Mouse (Mus musculus) cerebellum, adult 18-20 months (tissue): ENCODE results near the gene Nelfcd.
A peak's percentile ranks its signal among the peaks of the same experiment; 100 is the strongest.

Source experiments
- DNase-seq, 2 experiments: peaks; one replicate each; pipeline ENCODE4 v3.0.0; 2021

Nelfcd gene

DNA sequence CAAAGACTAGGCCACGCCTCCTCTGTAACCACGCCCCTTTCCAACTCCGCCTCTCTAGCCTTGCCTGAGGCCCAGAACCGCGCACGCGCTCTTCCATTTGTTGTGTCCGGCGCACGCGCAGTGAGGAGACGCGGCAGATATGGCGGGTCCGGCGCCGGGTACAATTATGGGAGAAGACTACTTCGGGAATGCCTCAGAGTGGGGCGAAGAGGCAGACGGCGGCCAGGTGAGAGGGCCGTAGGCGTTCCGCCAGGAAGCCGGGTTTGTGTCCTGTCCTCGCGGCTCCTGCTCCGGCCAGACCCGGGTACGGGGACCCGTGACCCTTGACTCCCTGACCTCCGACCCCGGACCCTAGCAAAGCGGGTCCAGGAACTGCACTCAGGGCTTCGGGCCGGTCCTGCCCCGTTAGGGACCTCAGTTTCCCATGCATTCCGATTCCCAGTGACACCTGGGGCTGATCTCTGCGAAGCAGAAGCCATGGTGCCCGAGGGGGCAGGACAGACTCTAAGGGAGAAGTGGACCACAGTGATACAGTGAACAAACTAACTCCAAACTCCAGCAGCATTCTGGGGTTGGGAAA, at the start of gene Nelfcd:
Nelfcd (plus strand) TSS at position 74 of the 580 bp plus-strand sequence.
- DNase-seq, result peak; percentile 92 to 96

DNA sequence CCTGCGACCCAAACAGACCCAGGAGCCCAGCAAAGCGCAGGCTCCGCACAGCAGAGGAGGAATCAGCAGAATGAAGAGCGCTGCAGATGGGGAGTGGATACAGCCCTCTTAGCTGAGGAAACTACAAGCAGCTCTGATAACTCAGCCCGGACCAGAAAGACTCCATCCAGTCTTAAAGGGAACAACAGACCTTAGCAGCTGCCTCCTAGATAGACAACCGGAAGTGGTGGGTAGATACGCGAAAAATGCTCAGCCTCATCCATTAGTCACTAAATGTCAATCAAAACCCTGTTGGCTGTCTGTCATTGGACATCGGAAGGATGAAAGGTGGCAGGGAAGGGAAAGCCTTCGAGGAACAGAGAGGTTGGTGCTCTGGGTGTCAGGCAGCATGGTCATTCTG, 49.0 kb upstream of the Nelfcd start:
- no peak for DNase-seq

DNA sequence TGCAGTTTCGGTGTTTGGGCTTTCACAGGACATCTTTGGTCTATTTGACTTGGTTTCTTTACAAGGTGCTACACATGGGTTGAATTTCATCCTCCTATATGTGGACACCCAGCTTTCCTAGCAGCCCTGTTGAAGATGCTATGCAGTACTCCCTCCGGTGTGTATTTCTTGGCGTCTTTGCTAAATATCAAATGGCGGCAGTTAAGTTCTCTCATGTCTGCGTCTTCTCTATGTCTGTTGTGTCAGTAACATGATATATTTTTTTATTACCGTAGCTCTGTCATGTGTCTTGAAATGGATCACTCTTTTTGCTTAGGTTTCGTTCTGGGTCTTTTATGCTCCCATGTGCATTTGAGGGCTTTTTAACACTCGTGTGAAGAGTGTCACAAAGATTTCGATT, 34.6 kb upstream of the Nelfcd start:
- no peak for DNase-seq

DNA sequence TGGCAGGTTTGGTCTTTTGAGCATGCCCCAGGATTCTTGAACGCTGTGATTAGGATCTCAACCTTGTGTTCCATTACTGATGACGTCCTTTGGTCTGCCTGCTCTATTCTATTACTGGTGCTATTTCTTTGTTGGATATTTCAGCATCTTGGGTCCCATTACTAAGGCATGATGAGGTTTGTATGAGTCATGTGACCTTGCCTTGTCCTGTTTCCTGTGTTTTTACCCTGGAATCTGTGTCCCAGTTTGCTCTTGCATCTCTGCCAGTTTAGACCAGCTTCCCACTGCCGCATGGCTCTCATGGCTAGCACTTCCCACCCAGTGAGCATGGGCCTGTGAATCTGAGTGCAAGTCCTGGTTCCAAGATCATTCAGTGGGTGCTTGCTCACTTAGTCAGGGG, 23.7 kb upstream of the Nelfcd start:
- DNase-seq, result no peak

DNA sequence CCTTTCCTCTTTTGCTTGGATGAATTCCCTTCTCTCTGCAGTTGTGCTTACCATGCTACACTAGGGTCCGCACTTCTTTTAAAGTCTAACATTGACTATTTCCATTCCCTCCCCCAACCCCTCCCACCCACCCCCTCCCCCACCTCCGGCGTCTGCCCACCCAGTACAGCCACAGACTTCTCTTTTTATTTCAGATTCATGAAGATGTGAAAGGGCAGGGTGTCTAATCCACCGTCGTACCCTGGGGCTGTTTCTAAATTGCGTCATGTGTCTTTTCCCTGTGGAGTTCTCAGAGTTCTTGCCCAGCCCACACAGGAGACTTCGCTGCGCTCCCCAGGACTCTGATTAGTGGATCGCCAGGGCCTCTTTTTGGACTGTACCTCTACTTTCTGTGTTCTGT, 23.1 kb upstream of the Nelfcd start:
- DNase-seq, result no peak

DNA sequence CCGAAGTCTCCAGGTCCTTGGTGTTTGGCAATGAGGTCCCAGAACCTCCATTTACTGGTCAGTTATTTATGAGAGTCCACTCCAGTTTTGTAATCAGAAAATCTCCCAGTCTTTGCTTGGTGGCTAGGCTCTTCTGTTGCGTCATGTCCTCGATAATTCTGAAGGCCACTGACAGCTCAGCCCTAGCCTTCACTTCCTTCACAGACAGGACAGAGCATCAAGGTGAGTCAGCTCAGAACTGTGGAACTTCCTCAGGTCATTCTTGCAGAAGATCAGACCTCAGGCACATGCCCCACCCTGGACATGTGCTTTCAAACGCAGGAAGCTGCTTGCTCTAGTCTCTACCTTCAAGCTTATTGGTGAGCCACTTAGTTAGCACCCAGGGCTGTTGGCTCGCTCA, 22.2 kb upstream of the Nelfcd start:
- DNase-seq, result no peak

DNA sequence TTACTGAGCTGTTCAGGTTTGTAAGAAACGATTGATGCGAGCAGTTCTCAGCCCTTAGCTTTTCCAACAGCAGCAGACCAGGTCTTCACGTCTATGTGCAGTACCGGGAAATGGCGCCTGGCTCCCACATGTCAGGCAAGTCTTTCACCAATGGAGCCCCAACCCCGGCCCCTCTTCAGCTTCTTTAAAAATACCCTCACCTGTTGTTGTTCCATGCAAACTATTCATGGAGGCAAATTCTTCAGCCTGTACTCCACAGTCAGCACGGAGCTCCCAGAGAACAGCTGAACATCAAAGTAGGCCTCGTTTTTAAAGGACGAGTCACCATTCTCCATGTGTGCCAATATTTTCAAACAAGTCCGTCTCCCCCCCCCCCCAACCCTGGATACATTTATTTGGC, 19.0 kb upstream of the Nelfcd start:
- no peak for DNase-seq

DNA sequence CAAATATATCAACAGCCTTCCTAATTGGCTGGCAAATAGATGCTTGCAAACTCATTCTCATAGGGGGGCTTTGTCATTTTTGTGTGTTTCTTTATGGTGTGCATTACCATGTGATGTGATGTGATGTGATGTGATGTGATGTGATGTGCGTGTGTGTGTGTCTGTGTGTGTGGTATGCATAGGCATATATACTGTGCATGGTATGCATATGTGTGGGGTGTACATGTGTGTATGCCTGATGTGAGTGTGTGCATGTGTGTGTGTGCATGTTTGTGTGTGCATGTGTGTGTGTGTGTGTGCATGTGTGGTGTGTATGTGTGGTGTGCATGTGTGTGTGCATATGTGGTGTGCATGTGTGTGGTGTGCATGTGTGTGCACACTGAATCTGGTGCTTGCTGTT, 18.5 kb upstream of the Nelfcd start:
- no peak for DNase-seq

DNA sequence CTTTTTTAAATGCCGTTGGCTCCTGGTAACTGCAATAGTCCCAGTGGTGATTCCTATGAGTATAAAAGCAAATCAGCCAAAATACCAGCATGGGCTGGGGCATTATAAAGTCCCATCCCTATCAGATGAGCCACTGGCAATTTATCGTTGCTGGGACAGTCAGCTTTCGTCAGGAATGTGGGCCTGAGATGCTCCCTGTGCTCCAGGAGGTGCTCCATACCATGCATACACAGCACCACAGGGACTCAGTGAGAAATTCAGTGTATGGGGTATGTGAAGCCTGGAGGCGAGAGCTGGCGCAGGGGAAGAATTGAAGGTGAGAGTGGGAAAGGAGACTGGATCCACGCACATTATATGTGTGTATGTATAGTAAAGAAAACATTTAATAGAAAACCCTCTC, 17.7 kb upstream of the Nelfcd start:
- DNase-seq, result no peak

DNA sequence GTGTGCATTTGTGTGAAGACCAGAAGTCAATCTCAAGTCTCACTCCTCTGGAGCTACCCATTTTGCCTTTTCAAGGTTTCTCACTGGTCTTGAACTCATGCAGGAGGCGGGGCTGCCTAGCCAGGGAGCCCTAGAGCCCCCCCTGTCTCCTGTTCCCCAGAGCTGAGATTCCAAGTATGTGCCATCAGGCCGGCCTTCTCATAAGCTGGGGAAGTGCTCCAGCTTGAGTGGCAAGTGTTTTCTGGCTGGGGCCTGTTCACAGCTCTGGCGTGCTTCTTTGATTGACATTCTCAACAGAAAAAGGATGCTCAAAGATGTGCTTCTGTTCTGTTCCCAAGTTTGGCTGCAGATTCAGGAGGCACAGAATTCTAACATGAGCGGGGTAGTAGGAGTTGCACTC, 15.2 kb upstream of the Nelfcd start:
- no peak for DNase-seq

DNA sequence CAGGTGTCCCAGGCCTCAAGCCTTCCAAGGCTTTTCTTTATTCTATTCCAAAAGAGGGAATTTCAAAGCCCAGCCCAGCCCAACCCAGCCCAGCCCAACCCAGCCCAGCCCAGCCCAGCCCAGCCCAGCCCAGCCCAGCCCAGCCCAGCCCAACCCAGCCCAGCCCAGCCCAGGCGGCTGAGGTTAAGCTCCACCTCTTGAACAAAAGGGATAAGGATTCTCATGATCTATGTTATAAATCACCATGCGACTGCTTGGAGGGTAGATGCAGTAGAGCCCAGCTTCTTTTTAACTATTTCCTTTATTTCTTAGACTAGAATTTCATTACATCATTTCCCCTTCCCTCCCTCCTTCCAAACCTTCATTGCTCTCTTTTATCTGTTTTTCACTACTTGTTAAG, 5.4 kb upstream of the Nelfcd start:
- no peak for DNase-seq

DNA sequence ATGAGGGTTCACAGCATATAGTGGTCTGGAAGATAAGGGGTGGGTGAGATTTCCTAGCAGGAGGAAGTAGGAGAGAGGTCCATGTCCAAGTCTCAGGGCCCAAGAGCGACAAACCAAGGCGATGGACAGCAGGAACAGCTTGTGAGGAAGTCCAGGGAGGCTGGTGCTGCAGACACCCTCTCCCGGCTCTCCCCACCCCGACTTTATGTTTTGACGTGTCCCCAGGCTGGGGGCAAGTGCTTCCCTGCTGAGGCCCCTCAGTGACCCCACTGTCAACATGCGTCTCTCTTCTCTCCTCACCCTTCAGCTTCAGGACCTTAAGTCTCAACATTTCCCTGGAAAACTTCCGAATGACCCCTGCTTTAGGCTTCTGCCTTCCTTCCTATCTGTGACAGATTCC, 2.5 kb upstream of the Nelfcd start:
- no peak for DNase-seq

DNA sequence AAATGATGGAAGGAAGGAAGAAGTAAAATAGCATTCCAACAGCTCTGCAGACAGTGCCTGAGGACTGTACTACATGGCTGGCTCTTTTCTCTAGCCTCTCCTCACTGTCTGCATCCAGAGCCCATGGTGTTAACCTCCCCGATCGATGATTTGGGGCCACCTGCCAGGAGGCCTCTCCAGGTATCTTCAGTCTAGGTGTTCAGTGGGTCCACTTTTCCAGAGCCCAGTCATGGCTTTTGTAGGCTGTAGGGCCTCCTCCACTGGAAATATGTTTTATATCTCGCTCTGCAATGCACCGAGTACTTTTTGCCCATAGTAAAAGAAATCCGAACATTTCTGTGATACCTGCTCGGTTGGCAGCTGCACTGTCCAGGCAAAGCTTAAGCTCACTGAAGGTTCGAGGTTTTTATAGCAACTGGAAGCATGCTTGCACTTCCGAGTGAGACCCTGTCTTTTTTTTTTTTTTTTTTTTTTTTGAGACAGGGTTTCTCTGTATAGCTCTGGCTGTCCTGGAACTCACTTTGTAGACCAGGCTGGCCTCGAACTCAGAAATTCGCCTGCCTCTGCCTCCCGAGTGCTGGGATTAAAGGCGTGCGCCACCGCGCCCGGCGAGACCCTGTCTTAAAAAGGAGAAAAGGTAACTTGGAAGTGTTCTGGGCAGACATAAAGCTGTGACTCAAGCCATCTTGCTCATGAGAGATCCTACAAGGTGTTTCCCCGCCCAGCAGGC, 438 bp upstream of the Nelfcd start:
- no peak for DNase-seq

DNA sequence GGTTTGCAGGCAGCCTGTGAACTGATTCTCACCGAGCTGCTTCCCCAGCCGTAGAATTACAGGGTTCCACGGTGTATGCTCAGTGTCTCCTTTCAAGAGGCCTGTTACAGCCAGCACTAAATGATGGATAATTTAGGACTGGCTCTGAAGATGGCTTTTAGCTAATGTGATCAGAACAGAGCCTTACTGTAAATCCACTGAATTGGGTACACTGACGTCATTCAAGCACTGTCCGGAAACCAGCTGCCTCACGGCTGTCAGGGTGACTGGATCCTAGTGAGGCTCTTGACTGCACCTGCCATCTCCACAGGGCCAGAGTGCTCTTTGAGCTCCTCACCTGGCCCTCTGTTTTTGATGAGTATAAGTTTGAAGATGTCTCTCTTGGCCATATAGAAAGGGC, 5.5 kb downstream of the Nelfcd start:
- no peak for DNase-seq

DNA sequence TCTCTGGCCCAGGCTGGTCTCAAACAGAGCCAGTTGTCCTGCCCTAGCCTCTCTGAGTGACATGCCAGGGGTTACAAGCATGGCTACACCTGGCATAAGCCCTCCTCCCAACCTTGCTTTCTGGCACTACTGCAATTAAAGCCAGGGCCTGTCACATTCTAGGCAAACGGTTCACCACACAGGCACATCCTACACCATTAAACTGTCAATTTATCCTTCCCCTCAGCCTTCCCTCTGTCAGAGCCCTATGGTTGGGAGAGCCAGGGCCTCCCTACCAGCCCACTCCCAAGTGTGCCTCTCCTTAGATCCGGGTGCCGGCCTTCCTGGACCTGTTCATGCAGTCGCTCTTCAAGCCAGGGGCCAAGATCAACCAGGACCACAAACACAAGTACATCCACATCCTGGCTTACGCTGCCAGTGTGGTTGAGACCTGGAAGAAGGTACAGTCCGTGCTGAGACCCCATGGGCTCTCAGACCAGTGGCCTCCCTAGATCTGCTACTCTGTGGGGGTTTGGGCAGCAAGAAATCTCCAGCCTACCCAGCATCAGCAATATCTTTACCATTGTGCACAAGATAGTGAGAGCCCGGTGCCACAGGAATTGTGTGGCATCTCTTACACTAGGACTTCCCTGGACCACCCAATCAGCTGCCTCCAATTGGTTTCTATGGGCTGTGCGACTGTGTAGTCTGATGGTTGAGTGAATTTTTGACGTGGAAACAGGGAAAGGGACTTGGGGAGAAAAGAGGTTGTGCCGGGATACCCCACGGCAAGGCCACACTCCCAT, 8.9 kb downstream of the Nelfcd start:
- DNase-seq, result no peak

DNA sequence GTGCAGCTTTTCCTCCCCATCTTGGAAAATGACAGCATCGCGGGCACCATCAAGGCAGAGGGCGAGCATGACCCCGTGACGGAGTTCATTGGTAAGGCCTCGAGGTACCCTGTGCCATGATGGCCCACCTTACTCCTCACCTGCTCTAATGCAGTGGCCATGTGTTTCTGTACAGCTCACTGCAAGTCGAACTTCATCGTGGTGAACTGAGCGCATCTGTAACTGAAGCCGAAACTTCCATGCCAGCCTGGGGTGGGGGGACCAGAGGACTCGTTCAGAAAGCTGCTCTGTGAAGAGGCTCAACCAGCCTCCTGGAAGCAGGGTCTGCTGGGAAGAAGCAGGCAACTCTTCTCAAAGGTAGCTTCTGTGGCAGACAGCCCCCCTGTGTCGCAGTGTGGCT, 11.3 kb downstream of the Nelfcd start:
- no peak for DNase-seq

DNA sequence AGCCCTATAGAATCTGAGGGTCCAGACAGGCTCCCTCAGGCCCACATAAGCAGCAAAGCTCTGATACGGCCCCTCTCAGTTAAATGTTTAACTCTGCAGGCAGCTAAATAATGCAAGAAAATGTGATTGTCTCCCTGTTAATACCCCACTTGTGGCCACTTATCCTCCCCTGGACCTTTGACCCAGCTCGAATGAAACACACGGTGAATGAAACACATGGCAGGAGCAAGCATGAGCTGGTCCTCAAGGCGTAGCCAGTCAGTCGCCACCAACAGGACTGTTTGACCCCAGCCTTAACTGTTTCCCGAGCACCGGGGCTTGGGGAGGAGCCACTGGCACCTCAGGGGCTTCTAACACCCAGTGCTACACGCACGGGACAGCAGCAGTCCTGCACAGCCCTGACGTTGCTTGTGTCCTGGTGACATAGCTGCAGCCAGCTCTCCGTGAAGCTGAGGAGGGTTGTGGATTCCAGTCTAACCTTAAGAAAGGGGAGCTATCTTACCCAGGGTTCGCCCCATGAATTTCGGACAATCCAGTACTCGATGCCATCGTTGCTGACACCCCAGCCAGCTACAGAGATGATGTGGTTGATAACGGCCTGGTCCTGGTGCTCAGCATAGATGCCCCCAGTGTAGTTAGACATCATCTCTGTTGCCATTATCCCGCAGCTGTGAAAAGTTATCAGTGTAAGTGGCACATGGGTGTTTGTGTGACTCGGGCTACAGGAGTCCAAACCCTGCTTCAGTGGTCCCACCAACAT, 12.7 kb downstream of the Nelfcd start:
- no peak for DNase-seq

DNA sequence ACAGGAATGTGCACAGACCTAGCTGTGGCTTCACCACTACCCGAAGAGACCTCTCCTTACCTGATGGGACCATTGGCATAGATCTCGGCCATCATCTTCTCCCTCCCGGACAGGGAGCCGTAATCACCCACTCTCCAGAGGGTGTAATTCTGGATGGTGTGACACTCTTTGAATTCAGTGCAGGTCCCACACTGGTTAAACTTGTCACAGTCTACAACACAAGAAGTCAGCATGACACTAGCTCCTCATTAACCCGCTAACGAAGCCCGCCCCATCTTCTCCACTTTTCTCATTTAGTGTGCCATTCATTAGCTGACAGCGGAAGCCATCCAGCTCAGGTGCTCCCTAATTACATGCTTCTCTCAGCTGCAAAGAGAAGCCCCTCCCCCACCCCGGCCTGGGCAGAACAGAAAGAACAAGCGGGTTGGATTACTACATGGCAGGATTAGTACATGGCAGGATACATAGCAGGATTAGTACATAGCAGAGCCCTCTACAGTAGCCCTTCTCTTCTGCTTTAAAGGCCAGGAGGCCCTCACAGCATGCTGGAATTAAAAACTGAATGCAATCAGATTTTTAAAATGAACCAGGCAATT, 13.5 kb downstream of the Nelfcd start:
- no peak for DNase-seq

DNA sequence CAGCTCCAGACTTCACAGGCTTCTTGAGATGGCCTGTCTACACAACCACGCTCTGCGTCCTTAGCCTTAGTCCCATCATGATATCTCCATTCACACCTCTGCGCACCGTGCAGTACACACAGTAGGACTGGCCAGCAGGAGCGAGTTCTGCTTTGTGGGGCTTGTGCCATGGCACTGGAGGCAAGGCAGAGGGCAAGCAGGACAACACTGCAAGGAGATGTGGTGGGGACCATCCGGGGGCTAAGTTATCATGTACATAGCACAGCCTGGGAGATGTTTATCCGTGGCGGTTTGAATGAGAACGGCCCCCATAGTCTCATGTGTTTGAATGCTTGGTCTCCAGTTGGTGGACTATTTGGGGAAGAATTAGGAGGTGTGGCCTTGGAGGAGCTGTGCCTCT, 19.3 kb downstream of the Nelfcd start:
- no peak for DNase-seq

DNA sequence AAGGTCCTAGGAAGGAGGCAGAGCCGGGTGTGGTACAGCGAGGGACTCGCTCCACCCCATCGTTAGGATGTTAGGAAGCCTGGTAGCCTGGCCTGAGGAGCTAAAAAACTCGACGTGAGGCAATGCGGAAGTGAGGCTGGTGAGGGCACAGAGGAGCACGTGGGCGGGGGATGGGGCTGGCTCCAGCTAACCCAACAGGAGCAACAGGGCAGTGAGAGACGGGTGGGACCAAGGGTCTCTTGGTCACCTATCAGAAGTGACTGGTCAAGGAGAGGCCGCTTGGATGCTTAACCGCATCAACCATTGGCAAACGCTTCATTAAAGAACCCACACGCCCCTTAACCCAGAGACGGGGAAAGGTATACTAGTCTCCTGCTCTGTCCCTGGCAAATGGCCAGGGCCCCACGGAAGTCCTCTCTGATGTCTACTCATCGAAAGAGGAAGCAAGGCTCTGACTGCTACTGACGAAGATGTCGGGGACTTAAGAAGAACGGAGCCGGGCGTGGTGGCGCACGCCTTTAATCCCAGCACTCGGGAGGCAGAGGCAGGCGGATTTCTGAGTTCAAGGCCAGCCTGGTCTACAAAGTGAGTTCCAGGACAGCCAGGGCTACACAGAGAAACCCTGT, 20.6 kb downstream of the Nelfcd start:
- no peak for DNase-seq

DNA sequence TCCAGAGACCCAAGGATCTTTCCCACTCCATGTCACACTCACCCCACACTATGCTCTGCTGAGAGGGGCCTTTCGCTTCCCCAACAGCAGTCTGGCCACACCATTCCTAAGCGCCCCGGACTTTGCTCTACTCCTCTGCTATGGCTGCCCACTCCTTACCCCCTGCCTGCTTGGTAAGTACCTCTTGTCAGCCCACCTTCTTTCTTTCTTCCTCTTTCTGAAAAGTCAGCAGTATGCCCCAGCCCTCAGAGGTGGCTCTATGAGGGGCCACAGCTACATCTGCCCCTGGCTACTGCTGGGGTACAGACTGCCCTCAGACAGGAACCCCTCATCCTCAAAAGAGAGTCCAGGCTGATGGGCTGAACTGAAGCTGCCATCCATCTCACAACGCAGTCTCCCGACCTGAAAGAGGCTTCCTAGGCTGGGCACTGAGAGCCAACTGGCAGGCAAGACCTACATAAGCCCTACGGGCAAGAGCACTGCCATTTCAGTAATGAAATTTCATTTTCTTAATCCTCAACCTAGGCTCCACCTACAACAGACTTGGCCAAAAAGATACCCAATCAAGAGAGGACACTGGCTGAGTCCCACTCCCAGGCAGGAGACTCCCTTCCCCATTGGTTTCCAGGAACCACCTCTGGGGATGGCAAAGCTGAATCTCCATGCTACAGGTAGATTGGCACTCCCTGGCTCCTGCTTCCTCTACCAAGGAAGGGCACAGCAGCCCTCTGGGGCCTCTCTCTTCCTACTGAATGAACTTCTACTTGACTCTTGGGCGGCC, 21.5 kb downstream of the Nelfcd start:
- DNase-seq, result no peak

DNA sequence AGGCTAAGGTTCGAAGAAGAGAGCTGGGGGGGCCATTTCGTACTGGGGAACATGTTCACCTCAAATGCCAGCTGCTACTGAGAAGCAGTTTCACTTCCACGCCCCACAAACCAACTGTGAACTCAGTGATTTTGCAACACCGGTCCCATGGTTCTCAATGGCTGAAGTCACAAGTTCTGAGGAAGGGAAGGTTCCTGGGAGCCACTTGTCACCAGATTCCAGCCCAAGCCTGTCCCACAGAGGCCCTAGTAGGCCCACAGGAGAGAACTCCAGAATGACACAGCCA, 22.0 kb downstream of the Nelfcd start:
- DNase-seq, result no peak
